Mouse (Mus musculus) stomach, embryonic 14.5 days (tissue): ENCODE data around the gene Eps15. TPM values are rescaled to one million over a fixed set of nuclear protein-coding genes. Genes with fewer than 3 reads are reported as not detected.

Experiments used
- polyA plus RNA-seq: library from polyadenylated mRNA; unstranded; fragments of >200 nt; fragmentation: Nextera tagmentation; extraction: Ambion mirVana; gene quantifications from 2 replicates; pipeline ENCODE4 v1.2.1, GENCODE M21; 2014

Eps15 gene
- polyA plus RNA-seq, 1 experiment from 2014 or later, result 50.4 TPM

Other genes starting within 250 kb of the Eps15 start
- 60.5 and 65.2 TPM in 2 replicates for gene Osbpl9, start 78.0 kb upstream of the Eps15 start, polyA plus RNA-seq
- gene Calr4, start 45.8 kb upstream of the Eps15 start, polyA plus RNA-seq, result 0.16 and 0.21 TPM in 2 replicates
- gene Ttc39a, start 126.4 kb downstream of the Eps15 start, polyA plus RNA-seq, result 9.6 and 10.1 TPM in 2 replicates
- gene Rnf11, start 204.5 kb downstream of the Eps15 start, polyA plus RNA-seq, result 40.3 and 47.5 TPM in 2 replicates